Mouse (Mus musculus): Measurements from ENCODE around the gene Cfap43.
"Not testable (repeated sequence)": the region's sequence is repeated elsewhere in the genome, so short reads cannot be mapped to it uniquely, and the experiment has no call there.

The Cfap43 gene

DNA sequence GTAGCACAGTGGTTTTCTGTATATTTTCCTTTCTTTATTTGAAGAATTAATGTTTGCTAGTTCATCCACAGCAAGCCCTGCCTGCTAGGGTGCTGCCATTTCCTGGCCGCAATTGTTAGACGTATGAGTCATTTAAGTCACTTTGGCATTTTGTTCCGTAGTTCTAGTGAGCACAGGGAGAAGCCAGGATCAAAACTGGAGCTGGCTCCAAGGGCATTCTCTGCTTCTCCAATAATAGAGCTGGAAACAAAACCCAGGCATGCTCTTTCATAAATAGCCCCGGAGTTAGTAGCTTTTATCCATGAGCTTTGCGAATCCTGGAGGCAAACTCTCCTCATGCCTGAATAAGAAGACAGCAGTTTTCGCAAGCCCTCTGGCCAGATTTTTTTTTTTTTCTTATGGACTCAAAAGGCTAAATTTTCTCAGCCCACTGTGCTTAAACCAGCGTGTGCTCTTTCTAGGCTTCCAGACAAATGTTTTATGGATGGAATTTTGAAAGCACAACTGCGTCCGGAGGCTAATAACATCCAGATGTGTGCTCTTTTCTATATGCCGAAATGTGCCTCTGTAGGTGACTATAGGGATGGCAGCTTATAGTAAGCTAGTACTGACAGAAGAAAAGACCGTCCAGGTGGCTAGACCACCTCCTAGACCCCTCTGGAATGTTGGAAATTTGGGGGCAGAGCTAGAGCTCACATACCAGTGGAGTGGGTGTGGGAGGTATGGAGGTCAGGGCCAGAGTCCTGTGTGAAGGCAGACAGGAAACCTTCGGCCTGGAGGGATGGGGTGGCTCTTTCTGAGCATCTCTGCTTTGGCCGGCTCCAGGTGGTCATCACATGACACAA, 64.9 kb downstream of the Cfap43 start:
- no peak for DNase-seq (ENCODE audit: low spot score in 2 of 2)

DNA sequence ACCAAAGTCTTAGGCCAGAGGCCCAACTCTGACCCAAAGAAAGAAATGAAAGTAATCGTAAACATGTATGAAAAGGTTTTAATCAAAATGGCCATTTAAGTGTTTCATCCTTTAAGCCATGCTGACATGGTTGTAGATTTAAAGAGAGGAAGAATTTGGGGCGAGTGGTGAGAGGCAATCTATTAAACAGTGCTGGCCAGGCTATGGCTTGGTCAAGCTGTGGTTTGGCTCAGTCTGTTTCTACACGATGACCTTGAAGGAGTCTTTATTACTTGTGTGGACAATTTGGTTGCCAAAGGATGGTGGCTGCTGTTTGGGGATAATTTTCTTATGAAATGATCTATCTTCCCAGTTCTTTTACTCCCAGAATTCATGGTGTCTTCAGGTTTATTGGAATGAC, 66.0 kb downstream of the Cfap43 start:
- DNase-seq (ENCODE audit: low spot score in 2 of 2), result no peak

DNA sequence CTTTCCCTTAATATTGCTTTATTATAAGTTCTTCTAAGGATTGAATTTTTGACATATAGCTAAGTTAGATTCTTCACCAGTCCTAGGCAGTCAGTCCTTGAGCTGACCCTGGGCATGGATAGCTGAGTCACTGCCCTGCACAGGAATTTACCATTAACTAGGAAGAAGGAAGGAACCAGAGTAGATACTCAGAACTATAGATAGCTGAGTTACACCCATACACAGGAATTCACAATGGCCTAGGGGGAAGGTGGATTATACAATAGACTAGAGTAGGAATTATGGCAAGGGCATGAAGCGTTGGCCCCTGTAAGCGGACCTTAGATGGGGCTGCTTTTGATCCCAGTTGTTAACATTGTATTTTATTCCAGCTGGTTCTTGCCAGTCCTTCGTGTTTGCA, 67.0 kb downstream of the Cfap43 start:
- not testable (repeated sequence) for DNase-seq (ENCODE audit: low spot score in 2 of 2)

DNA sequence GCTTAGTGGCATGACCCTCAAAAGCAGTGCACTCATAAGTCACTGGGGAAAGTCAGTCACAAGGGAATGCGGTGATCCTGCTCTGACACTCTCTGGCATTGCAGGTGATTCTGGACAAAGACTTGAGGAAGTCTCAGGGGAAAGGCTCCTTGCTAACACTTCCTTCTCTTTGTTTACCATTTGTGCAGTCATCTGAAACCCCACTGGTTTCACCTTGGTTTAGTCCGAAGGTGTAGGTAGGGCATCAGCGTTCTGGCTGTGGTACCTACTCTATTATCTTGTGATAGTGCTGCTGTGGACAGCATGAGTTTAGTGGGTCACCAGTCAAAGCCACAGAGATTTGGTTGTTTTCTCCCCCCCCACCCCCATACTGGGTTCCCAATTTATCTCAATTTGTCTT, 69.4 kb downstream of the Cfap43 start:
- no peak for DNase-seq (ENCODE audit: low spot score in 2 of 2)

DNA sequence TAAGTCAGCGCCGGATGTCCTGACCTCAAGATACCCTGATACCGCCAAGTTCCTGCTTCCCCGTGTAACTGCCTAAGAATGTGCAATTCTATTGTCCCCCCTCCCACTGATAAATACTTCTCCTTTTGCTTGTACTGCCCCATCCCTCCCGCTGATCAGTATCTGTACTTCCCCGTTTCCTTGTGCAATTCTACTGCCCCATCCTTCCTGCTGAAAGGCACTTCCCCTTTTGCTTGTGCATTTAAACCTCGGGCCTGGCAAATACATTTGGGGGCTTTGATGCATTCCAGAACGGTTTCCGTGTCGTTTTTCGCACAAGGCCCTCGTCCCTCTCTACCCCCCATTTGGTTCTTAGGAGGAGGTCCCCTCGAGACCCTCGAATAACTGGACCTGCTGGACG, 77.9 kb downstream of the Cfap43 start:
- DNase-seq (ENCODE audit: low spot score in 2 of 2), result not testable (repeated sequence)

DNA sequence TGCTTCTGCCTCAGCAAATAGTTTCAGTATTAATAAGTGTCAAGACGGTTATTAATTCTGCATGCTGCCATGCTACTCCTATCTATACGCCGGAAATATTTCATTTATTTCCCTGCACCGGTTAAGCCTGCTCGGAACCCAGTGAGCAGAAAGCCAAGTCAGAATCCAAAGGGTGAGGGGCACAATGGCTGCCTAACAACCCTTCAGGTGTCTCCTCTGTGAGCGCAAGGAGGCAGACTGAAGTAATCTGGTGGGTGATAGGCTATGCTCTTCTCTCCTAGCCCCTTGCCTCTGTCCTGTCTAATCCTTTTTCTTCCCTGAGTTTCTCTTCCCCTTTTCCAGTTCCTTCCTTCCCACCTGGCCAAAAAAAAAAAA, 81.6 kb downstream of the Cfap43 start:
- DNase-seq (ENCODE audit: low spot score in 2 of 2), result no peak

DNA sequence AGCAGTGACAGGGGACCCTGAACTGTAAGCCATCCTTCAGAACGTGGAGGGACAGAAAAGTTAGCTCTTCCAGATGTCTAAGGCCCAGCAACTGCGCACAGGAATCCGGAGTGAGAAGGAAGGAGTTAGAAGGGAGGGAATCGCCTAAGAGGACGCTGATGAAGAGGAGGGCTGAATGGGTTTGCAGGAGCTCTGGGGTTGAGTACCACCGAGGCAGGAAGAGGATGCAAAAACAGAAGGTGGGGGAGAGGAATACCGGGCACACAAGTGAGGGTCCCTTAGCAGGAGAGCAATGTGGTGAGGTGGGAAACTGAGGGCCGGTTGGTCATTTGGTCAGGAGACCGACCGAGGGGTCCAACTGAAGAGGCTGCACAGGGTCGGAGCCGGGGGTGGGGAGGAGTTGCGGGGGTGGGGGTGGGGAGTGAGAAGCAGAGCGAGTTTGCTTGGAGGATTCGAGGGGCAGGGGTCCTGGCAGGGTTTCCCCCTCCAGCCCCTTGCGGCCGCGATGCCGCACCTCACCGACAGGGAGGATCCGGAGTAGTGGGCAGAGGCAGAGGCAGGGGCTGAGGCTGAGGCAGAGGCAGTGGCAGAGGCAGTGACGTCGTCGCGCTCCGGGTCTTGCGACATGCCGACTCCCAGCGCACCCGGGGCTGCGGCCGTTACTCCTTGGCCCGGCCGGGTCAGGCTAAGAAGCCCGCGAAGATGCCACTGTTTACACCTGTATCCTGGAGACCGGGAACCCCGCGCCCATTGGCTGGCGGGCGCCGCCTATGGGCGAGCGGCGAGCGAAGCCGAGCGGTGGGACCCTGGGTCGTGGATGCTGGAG, 82.2 kb downstream of the Cfap43 start:
- peak; percentile 41 to 52 for DNase-seq (ENCODE audit: low spot score in 2 of 2)

DNA sequence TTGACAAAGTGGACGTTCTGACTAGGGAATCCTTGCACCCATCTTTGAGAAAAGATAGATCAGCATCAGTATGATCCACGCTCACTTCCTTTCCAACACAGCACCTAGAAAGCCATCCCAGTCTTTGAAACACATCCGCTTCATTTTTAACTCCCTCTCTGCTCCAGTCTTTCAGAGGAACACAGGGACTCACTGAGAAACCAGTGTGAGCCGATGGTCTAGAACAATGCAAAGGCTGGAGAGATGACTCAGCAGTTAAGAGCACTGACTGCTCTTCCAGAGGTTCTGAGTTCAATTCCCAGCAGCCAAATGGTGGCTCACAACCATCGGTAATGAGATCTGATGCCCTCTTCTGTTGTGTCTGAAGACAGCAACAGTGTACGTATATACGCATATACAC, 83.3 kb downstream of the Cfap43 start:
- DNase-seq (ENCODE audit: low spot score in 2 of 2), result no peak

DNA sequence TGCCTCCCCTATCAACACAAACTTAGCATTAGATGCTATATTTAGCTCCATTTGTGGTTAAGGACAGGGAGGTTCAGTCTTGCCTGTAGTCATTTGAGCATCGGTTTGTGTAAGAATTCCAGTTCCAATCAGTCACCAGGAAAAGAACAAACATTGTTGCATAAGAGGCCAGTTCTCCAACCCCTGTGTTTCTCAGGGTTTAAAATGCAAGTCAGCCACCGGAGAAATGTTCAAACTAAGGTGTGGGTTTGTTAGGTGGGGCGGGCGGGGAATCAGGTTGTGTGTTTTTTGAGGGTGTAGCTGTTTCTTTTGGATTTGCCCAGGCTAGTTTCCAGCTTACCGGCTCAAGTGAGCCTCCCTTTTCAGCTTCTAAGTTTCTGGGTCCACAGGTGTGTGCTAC, 84.5 kb downstream of the Cfap43 start:
- no peak for DNase-seq (ENCODE audit: low spot score in 2 of 2)

DNA sequence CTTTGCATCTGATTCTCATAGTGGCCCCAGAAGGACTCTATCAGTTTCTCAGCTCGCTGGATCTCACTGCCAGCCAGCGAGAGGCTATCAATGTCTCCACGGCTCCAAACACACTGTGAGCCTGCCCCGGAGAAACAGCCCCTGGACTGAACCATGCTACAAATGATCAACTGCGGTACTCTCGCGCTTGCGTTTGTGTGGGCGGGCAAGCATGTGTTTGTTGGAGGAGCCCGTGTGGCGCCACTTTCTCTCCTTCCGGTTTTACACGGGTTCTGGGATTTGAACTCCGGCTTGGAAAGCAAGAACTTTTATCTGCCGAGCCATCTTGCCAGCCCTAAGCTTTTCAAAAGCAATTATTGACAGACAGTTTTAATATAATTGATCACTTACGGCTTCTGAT, 86.8 kb downstream of the Cfap43 start:
- no peak for DNase-seq (ENCODE audit: low spot score in 2 of 2)

DNA sequence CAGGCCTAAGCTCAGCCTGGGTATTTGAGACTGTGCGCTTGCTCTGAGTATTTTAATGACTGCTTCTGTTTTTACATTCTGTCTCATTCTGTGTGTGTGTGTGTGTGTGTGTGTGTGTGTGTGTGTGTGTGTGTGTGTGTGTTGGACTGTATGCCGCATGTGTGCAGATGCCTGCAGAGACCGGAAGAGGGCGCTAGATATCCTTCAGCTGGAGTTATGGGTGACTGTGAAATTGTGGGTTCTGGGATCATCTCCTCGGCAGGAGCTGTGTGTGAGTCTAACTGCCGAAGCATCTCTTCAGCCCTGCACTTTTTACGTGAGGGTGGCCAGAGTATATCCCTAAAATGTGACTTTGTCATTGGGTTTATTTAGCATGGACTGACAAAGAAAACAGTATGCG, 88.0 kb downstream of the Cfap43 start:
- no peak for DNase-seq (ENCODE audit: low spot score in 2 of 2)

DNA sequence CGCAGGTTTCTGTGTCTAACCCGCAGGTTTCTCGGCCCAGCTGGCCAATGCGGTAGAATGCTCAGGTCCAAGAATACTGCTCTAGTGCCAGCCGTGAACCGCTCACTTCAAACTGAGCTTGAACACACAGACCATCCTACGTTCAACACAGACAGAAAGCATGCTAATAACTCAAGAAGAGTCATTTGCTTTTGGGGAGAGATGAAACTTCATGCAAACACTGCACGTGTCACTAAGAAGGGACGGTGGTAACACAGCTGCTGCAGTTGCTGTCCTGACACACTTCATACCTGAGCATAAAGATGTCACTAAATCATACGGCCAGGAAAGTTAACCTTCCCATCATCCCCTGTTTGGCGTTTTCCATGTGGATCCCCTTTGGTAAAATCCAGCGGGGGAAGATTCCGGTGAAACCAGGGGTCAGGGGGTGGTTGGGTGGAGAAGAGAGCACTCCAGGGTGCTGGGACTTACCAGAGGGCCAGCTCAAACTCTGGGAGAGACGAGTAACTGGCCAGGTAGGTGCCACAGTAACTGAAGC, 89.1 kb downstream of the Cfap43 start:
- DNase-seq (ENCODE audit: low spot score in 2 of 2), result no peak

DNA sequence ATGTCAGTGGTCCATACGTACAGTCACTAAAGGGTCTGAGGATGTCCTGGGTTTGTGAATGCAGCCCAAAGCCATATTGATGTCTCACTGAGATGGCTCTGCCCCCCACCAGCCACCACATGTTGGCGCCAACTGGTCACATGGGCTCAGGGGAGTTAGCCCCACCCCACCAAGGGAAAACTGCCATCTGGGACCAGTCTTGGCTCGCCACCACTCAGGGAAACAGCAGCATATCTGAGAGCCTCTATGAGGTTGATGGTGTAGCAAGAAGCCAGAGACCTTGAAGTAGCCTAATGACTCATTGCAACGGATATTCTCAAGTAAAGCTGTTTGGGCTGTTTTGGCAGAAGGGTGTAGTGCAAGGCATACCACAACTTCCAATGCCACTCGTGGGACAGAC, 95.1 kb downstream of the Cfap43 start:
- DNase-seq (ENCODE audit: low spot score in 2 of 2), result no peak

DNA sequence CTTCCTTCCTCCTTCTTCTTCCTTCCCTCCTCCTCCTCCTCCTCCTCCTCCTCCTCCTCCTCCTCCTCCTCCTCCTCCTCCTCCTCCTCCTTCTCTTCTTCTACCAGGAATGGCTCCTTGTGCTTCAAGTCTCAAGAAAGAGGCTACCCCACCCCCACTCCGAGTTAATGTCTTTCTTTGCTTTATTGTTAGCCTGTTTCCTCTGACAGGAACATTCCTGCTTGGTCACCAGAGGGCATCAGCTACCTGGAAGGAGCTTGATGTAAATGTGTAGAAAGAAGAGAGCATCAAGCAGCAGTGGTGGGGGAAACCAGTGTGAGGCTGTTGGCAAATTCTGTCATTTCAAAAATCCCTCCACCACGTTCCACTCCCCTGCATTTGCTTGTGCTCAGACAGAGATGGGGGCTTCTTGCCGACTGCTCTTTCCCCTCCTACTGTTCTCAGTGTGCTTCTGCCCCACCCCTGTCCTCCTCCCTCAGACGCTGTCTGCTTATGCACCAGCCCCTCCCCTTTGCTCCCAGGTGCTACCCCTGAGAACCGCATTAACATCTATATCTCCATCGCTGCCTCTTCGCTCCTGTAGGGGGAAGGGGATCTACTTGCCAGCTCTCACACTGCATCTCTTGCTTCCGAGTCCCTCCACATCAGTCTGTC, 96.8 kb downstream of the Cfap43 start:
- no peak for DNase-seq (ENCODE audit: low spot score in 2 of 2)

DNA sequence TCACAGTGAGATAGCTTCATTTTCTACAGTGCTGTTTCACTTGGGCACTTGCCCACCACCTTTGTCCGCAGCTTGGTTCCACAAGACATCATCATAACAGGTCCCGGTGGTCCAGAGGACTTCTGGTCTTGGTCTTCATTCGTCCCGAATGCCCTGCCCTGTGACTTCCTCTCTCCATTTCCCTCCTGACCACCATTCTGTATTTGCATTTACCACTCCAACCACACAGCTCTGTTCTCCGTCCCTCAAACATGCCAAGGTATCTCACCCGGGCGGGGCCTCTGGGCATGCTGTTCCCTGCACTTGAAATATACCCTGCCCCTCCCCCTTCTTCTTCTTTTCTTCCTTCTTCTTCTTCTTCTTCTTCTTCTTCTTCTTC, 97.6 kb downstream of the Cfap43 start:
- no peak for DNase-seq (ENCODE audit: low spot score in 2 of 2)

DNA sequence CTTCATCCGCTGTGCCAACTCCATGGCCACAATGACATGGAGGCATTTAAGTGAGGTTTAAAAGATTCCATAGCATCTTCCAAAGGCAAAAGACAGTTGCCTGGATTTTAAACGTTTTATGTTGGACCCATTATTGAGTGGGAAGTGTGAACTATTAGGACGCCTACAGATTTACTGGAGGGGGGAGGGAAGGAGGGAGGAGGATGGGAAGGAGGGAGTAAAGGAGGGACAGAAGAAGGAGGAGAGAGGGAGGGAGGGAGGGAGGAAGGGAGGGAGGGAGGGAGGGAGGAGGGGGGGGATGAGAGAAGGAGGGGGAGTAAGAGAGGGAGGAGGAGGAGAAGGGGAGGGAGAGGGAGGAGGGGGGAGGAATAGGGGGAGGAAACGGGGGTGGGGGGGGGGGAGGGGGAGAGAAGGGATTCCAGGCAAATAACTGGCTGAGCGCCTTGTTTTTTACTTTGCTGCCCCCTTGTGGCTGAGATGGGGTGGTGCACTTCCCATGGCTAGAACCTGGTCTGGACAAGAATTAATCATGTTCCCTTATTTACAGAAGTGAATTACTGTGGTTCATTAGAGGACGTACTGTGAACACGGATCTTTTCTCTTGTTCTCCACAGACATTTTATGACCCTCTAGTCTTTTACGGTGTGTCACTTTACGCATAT, 98.1 kb downstream of the Cfap43 start:
- peak; percentile 58 to 68 for DNase-seq (ENCODE audit: low spot score in 2 of 2)

DNA sequence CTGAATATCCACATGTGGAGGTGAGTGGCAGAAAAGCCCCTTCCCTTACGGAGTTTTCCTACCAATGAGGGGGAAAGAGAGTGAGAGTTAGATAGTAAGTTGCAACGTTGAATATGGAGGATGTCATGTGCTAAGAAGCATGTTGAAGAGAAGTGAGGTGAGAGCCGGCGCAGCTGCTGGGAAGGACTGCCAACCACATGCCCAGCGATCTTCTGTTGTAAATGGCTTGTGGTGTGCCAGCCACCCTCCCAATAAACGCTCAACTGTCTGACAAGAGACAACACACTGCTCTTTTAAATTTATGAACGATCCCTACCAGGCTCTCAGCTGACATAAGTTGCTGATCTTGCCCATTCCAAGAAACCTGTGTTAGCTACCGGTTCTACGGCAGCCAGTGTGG, 101.4 kb downstream of the Cfap43 start:
- DNase-seq (ENCODE audit: low spot score in 2 of 2), result no peak

DNA sequence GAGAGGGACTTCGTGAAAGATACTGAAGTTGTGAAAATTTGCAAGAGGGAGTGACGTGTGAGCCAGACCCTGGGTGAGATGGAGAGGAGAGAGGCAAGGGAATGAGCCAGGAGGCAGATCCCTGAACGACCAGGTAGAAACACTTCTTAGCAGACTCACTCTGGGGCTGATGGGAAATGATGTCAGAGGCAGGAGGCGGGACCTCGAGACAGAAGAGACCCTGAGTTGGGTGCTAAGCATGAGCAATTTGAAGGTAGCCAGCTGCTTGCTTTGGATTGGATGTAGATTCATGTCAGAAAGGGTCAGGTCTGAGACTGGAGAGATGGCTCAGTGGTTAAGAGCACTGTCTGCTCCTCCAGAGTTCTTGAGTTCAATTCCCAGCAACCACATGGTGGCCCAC, 104.4 kb downstream of the Cfap43 start:
- DNase-seq (ENCODE audit: low spot score in 2 of 2), result no peak

DNA sequence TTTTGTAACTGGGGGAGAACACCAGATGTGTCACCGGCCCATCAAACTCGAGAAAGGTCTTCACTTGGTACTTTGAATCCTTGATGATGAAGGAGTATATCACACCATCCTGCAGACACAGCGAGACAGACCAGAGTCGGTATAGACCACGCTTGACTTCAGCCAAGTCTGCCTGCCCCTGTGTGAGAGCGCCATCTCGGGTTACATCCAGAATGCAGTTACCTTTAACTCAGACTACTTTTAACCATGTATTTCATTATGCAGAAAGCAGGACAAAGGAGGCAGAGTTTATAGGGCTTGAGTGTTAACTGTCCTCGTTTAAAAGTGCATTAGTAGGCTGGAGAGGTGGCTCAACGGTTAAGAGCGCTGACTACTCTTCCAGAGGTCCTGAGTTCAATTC, 107.0 kb downstream of the Cfap43 start:
- no peak for DNase-seq (ENCODE audit: low spot score in 2 of 2)

DNA sequence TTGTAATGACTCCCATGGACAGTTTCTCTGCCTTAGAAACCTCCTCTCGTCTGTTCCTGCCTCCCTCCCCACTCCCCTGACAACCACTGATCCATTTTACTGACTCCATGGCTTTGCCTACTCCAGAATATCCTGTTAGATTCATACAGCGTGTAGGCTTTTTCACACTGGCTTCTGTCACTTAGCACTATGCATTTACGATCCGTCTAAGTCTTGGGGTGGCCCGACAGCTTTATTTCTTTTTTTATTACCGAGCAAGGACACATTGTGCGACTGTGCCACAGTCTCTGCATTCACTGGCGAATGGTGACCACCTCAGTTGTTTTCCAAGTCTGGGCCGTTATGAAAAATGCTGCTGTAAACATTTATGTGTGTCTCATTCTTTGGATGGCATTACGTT, 120.5 kb downstream of the Cfap43 start:
- DNase-seq (ENCODE audit: low spot score in 2 of 2), result no peak

DNA sequence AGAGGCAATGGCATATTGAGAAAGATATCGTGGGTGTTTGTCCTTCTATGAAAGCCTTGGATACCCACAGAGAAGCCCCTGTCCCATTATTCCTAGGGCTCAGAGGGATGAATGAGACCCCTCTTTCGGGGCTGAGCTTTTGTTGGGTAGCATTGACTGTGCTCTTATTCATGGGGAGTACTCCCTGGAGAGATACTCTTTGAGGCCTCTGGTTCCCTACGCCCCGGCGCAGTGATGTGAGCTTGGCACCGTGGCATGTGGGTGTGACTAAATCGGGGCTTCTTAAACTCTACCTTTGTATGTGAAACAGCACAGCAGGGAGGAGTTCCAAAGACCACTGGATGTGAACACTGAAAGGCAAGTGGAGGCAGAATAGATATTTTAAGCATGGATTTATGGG, 122.4 kb downstream of the Cfap43 start:
- no peak for DNase-seq (ENCODE audit: low spot score in 2 of 2)

Measured in frontal cortex, postnatal 14 days (tissue).